ENCODE assay signal across 9 mouse cellular contexts in the genomic region with DNA sequence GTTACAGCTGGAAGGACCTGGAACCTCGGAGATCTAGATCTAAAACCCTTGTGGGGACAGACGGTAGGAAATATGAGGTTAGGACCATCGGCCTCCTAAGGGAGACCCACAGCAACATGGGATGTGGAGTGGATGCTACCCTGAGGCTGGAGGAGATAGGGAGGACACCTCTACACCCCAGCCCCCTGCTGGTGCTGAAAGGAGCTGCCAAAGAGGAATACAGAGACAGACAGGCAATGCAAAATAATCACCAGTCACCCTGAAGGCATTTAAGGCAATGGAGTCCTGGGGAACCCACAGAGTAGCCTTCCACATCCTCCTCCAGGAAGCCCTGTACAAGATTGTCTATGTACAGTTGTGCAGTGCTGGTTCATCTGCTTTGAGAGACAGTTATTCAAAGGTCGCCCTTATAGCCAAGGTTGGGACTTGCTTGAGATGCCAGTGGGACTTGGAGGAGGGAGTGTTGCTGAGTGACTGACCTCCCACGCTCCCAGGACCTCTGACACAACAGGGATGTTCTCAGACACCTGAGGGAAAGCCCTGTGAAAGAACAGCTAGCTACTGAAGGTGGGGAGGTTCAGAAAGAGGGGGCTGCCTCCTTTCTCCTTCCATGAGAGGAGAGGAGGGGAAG. TPM values are rescaled to one million over a fixed set of nuclear protein-coding genes. Genes with fewer than 3 reads are reported as not detected.
A peak's percentile ranks its signal among the peaks of the same experiment; 100 is the strongest.
DNase-seq lines count a peak whose midpoint lies in the region; ATAC-seq and TF ChIP-seq lines count a peak whose summit lies in the region.
"Had no signal": no experiment of that assay in that cellular context is flagged by ENCODE, and none has a peak within 500 bp of the region (broad histone marks: within the 10 kb centered on the region; RNA-seq: fewer than 3 reads in every experiment).

No protein-coding gene starts in this region.

- no peak overlapping the region for H3K4me2 ChIP-seq in liver, postnatal 0 days (ENCODE audit: low read depth, low read length)

- H3K9ac ChIP-seq in liver, postnatal 0 days (replicated peaks), result no peak overlapping the region

- DNase-seq in adrenal gland, postnatal 25 days, result peak; percentile 14
- DNase-seq in adrenal gland, adult 8-10 months, result no peak
- DNase-seq in liver, postnatal 0 days, result no peak
- DNase-seq in liver, result no peak
- DNase-seq in embryo, embryonic 9.5 days (ENCODE audit: extremely low spot score), result peak; percentile 26
- peak; percentile 60 for DNase-seq in kidney, postnatal 10 days
- DNase-seq in retina, embryonic 14.5 days (ENCODE audit: low spot score), result peak; percentile 54
- no peak for DNase-seq in thymus, postnatal 36 days

- 57% methylated on average over 5 of the region's 5 CpGs for WGBS in liver, postnatal 0 days (ENCODE audit: insufficient replicate concordance)

- peak; percentile 51 for TF ChIP-seq CTCF in liver, postnatal 0 days (IDR thresholded peaks at IDR 0.05; ENCODE audit: low read depth)

- no peak overlapping the region for H3K4me3 ChIP-seq in liver, postnatal 0 days (ENCODE audit: low read depth, low read length)

- no peaks in the 10 kb centered on the region for H3K4me1 ChIP-seq in liver, postnatal 0 days (ENCODE audit: insufficient read depth)

- ATAC-seq in liver, postnatal 0 days, result no peak

- H3K9me3 ChIP-seq in liver, postnatal 0 days (ENCODE audit: low read length), result no peaks in the 10 kb centered on the region

- H3K27me3 ChIP-seq in liver, postnatal 0 days (ENCODE audit: insufficient read depth, low read length), result peaks cover 3% of the 10 kb centered on the region; the same call in 1 of the 2 replicates

- no peaks in the 10 kb centered on the region for H3K36me3 ChIP-seq in liver, postnatal 0 days (replicated peaks; ENCODE audit: insufficient read depth, low read length)

- no peak for TF ChIP-seq EP300 in liver, postnatal 0 days (IDR thresholded peaks at IDR 0.05; ENCODE audit: low read depth)

- no peak overlapping the region for H3K27ac ChIP-seq in liver, postnatal 0 days (ENCODE audit: low read depth)

RNA-seq across cellular contexts. Expression of a gene that starts 14.1 kb away (rescaled TPM):
- not detected in 2 replicates for total RNA-seq in adrenal gland, postnatal 25 days (2021)
- not detected for total RNA-seq in adrenal gland, adult 8-10 months (2022)
- not detected in 2 replicates for polyA plus RNA-seq in liver, postnatal 0 days (2015; fragmentation: Nextera tagmentation; extraction: Ambion mirVana)
- total RNA-seq: hematopoietic stem cell, adult 5-6 weeks had no signal

RNA-seq across cellular contexts. Expression of a gene that starts 29.3 kb away (rescaled TPM):
- total RNA-seq in adrenal gland, postnatal 25 days (2021), result not detected in 2 replicates
- total RNA-seq in adrenal gland, adult 8-10 months (2022), result not detected
- not detected in 2 replicates for polyA plus RNA-seq in liver, postnatal 0 days (2015; fragmentation: Nextera tagmentation; extraction: Ambion mirVana)
- total RNA-seq: hematopoietic stem cell, adult 5-6 weeks had no signal

RNA-seq across cellular contexts. Expression of a gene that starts 30.0 kb away (rescaled TPM):
- not detected in 2 replicates for total RNA-seq in adrenal gland, postnatal 25 days (2021)
- not detected for total RNA-seq in adrenal gland, adult 8-10 months (2022)
- polyA plus RNA-seq in liver, postnatal 0 days (2015; fragmentation: Nextera tagmentation; extraction: Ambion mirVana), result not detected in 2 replicates
- total RNA-seq: hematopoietic stem cell, adult 5-6 weeks had no signal

RNA-seq across cellular contexts. Expression of a gene that starts 45.8 kb away (rescaled TPM):
- total RNA-seq in adrenal gland, postnatal 25 days (2021), result not detected in 2 replicates
- total RNA-seq in adrenal gland, adult 8-10 months (2022), result not detected
- not detected in 2 replicates for polyA plus RNA-seq in liver, postnatal 0 days (2015; fragmentation: Nextera tagmentation; extraction: Ambion mirVana)
- total RNA-seq: hematopoietic stem cell, adult 5-6 weeks had no signal

RNA-seq across cellular contexts. Expression of a gene that starts 59.5 kb away (rescaled TPM):
- total RNA-seq in adrenal gland, postnatal 25 days (2021), result not detected in 2 replicates
- total RNA-seq in adrenal gland, adult 8-10 months (2022), result not detected
- not detected in 2 replicates for polyA plus RNA-seq in liver, postnatal 0 days (2015; fragmentation: Nextera tagmentation; extraction: Ambion mirVana)
- total RNA-seq: hematopoietic stem cell, adult 5-6 weeks had no signal

Comparison
In these comparisons a context has a peak if more than half of its experiments do, and no peak if none do; other contexts are left out.
1. DNase-seq: peak in adrenal gland, postnatal 25 days (single experiment), embryo, embryonic 9.5 days (single experiment), kidney, postnatal 10 days (single experiment) and retina, embryonic 14.5 days (single experiment); none in adrenal gland, adult 8-10 months (single experiment), liver, postnatal 0 days (single experiment), liver (single experiment) and thymus, postnatal 36 days (0 of 2).